16 mouse cellular contexts compared by ENCODE assay signal in genomic region chr3:134379549-134379948, GRCm38 (mm10).
"Had no signal": no experiment of that assay in that cellular context is flagged by ENCODE, and none has a peak within 500 bp of the region (broad histone marks: within the 10 kb centered on the region; RNA-seq: fewer than 3 reads in every experiment).

No protein-coding gene starts in this region.

- H3K27ac ChIP-seq: neural tube, embryonic 13.5 days; neural tube, embryonic 15.5 days; stomach, embryonic 15.5 days; stomach, postnatal 0 days had no signal

- H3K36me3 ChIP-seq: neural tube, embryonic 13.5 days; neural tube, embryonic 15.5 days; stomach, embryonic 15.5 days had no signal

- H3K4me3 ChIP-seq: neural tube, embryonic 13.5 days; neural tube, embryonic 15.5 days; stomach, embryonic 15.5 days had no signal

- DNase-seq: retina, postnatal 1 day; right cerebral cortex, adult 18-20 months; right cerebral cortex, postnatal 14 days; right cerebral cortex, postnatal 25 days; right cerebral cortex, postnatal 4 days; spleen, adult 18-20 months; thymus, adult 18-20 months; thymus, adult 2 months; thymus, postnatal 14 days; thymus, postnatal 25 days; thymus, postnatal 36 days; thymus, postnatal 4 days had no signal

- H3K9me3 ChIP-seq: neural tube, embryonic 13.5 days; neural tube, embryonic 15.5 days; stomach, embryonic 15.5 days had no signal

- H3K9ac ChIP-seq: neural tube, embryonic 13.5 days; neural tube, embryonic 15.5 days; stomach, embryonic 15.5 days had no signal

- H3K27me3 ChIP-seq: neural tube, embryonic 13.5 days; neural tube, embryonic 15.5 days; stomach, embryonic 15.5 days had no signal

- H3K4me2 ChIP-seq: neural tube, embryonic 13.5 days; neural tube, embryonic 15.5 days; stomach, embryonic 15.5 days had no signal

- H3K4me1 ChIP-seq: neural tube, embryonic 13.5 days; neural tube, embryonic 15.5 days; stomach, embryonic 15.5 days had no signal
